Mouse (Mus musculus) ES-E14 (cell line): ENCODE data around the gene Psmc2. TPM values are rescaled to one million over a fixed set of nuclear protein-coding genes. Genes with fewer than 3 reads are reported as not detected.

Source experiments
- DNase-seq: peaks from one replicate; pipeline ENCODE4 v3.0.0-alpha.2; 2013; ENCODE audit warnings: low read depth, low spot score
- H3K27ac ChIP-seq: 2 replicates; pipeline ENCODE4 v1.5.1; 2012; ENCODE audit warnings: low read depth, mild to moderate bottlenecking, low read length, moderate library complexity, mixed read lengths; ENCODE audit not compliant: poor library complexity, insufficient read depth, severe bottlenecking
- H3K36me3 ChIP-seq: 2 replicates; pipeline ENCODE4 v1.6.1; 2012; ENCODE audit warnings: mild to moderate bottlenecking, low read length, moderate library complexity, mixed read lengths; ENCODE audit not compliant: control insufficient read depth, poor library complexity, insufficient read depth, severe bottlenecking
- H3K4me1 ChIP-seq, 2 experiments: fragments of 150-350 bp in 1 of 2; sonication (generic) in 1 of 2; 2 replicates each; pipeline ENCODE4 v1.6.1; 2012; ENCODE audit warnings: low read length in 2 of 2, mild to moderate bottlenecking in 1 of 2, mixed read lengths in 1 of 2; ENCODE audit not compliant: control insufficient read depth in 2 of 2, insufficient read depth in 2 of 2, poor library complexity in 1 of 2
- H3K4me3 ChIP-seq, 2 experiments: fragments of 150-350 bp in 1 of 2; sonication (generic) in 1 of 2; 2 replicates each; pipeline ENCODE4 v1.5.1; 2012; ENCODE audit warnings: low read length in 2 of 2, low read depth in 1 of 2, mild to moderate bottlenecking in 1 of 2, mixed read lengths in 1 of 2; ENCODE audit not compliant: insufficient read depth in 1 of 2, poor library complexity in 1 of 2, severe bottlenecking in 1 of 2
- H3K9ac ChIP-seq: 2 replicates; pipeline ENCODE4 v1.6.1; 2012; ENCODE audit warnings: low read depth, mild to moderate bottlenecking, low read length, mixed read lengths; ENCODE audit not compliant: poor library complexity, insufficient read depth, severe bottlenecking
- H3K9me3 ChIP-seq: fragments of 150-350 bp; sonication (generic); 2 replicates; pipeline ENCODE4 v1.6.1; 2012; ENCODE audit warnings: low read depth, mild to moderate bottlenecking, low read length; ENCODE audit not compliant: control insufficient read depth, insufficient read depth
- CHD2 ChIP-seq: IDR thresholded peaks from 2 replicates; pipeline ENCODE4 v1.6.1; 2014; ENCODE audit warnings: mild to moderate bottlenecking, low read depth, low read length, inconsistent platforms
- MAFK ChIP-seq: IDR thresholded peaks from 2 replicates; pipeline ENCODE4 v1.6.1; 2014; ENCODE audit warnings: mild to moderate bottlenecking, low read depth, low read length, inconsistent platforms; ENCODE audit not compliant: insufficient read depth
- ZNF384 ChIP-seq: IDR thresholded peaks from 2 replicates; pipeline ENCODE4 v1.6.1; 2012; ENCODE audit warnings: low read depth, low read length, inconsistent platforms
- in situ Hi-C, 2 experiments: fragments of 600-800 bp; cut with MboI; formaldehyde crosslinking; loops; one replicate each; pipeline ENCODE4 v1.15.1; 2025; ENCODE audit warnings: low sequenced_read_pairs in 2 of 2, inconsistent platforms in 1 of 2; ENCODE audit not compliant: unreplicated experiment in 2 of 2
- total RNA-seq: library from RNA; depleted of rRNA; stranded (reverse); fragments of 300-350 nt; gene quantifications from 2 replicates; pipeline ENCODE4 v1.2.3, GENCODE M21; 2012; rRNA removed

Gene Psmc2
- total RNA-seq, 1 experiment: 134 TPM

DNA sequence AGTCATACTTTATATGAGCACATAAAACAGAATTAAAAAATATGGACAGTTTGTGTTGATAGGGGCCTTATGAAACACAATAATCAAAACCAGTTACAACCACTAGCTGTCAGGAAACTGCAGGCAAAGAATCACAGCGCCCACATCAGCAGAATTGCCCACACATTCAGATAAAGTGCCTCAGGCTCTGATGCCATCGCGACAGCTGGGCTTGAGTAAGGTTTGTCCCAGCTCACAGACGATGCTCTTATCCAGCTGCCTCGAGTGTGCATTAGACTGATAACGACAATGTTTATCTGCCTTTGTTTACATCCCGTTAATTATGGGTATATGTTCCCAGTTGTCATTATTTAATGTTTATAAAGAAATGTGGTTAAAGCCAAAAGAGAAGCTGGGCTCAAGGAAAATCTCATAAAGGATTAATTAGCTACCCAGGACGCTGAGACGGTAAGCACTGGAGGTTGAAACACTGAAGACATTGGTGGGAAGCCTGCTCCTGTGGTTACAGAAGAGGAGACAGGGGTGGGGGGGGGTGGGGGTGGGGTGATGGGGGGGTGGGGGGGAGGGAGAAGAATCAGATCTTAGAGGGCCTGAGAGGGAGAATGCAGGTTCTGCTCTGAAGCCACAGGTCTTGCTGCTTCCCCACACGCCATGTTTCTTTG, 66.7 kb downstream of the Psmc2 start:
- H3K9me3 ChIP-seq: no peaks in the 10 kb centered on the region
- H3K4me1 ChIP-seq: no peaks in the 10 kb centered on the region; a peak in 1 of 4 replicates
- no peak overlapping the region for H3K9ac ChIP-seq
- H3K4me3 ChIP-seq: no peak overlapping the region
- TF ChIP-seq MAFK (no peak), ZNF384 (no peak), CHD2 (no peak)
- H3K27ac ChIP-seq: no peak overlapping the region
- in situ Hi-C loops: no loop called here
- H3K36me3 ChIP-seq: no peaks in the 10 kb centered on the region
- DNase-seq: no peak

Other genes starting within 250 kb of the Psmc2 start
- gene Lrrc17, start 241.7 kb upstream of the Psmc2 start, total RNA-seq: 0.13 and 0.16 TPM in 2 replicates
- gene Fbxl13, start 139.6 kb upstream of the Psmc2 start, total RNA-seq: not detected in 2 replicates
- gene Armc10, start 139.5 kb upstream of the Psmc2 start, total RNA-seq: 73.6 and 86.4 TPM in 2 replicates
- 4.3 and 7.3 TPM in 2 replicates for gene Napepld, start 83.9 kb upstream of the Psmc2 start, total RNA-seq
- 132 and 134 TPM in 2 replicates for gene Pmpcb, start 48.1 kb upstream of the Psmc2 start, total RNA-seq
- 83.7 and 96.0 TPM in 2 replicates for gene Dnajc2, start within 50 bp of the Psmc2 start, total RNA-seq
- gene Slc26a5, start 80.3 kb downstream of the Psmc2 start, total RNA-seq: 0.16 and 0.27 TPM in 2 replicates